Mouse (Mus musculus) T-cell, adult 66 days (primary cell): ENCODE data around the gene Mprip. TPM values are rescaled to one million over a fixed set of nuclear protein-coding genes. Genes with fewer than 3 reads are reported as not detected.

ENCODE experiments used
- total RNA-seq, 2 experiments: library from RNA; stranded (reverse); gene quantifications; 3 replicates in 1 of 2; 4 replicates in 1 of 2; pipeline ENCODE4 v1.2.4; 2023

The Mprip gene
- total RNA-seq = 10 to 100 TPM; 62.3 to 62.7 TPM

DNA sequence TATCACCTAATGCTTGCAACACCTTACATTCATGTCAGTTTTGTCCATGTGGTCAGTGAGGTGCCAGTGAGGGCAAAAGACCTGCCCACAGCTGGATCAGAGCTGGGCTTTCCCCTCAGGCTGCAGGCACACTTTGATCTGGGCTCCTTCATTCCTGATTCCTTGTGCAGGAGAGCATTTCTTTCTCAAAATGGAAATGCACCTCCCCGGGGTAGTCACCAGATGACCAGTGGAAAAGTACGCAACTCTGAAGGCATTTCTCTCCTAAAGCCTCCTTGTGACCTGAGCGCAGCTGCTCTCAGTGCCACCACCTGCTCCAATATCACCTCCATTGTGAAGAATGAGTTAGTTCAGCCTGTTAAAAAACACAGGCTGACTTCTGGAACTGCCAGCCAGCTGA is at the start of gene Mprip:
Gene Mprip (plus strand): TSS at position 301 of the 400 bp plus-strand sequence.

DNA sequence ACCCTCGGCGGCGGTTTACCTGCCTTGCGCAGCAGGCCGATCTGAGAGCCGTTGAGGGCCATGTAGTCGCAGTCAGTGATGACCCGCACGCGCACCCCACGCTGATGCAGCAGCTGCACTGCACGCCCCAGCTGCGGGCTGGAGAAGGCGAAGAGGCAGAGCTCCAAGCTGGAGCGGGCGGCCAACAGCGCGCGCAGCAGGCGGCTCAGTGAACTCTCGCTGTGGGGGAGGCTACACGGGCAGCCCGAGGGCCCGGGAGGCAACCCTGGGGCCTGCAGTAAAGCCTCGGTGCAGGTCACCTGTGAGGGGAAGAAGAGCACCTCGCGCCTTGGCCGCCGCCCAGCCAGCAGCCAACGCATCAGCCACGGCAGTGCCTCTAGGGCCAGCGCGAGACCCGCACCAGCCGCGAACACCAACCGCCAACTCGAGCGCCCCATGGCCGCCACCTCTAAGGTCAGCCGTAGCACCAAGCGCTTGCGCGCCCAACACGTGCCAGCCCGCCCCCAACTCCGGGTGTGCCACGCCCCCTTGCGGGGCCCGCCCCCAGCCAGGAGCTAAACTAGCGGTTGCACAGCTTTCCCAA is 126.2 kb downstream of the Mprip start, which contains the start of gene Pld6:
Gene Pld6 (minus strand): TSS at position 447 of the 583 bp plus-strand sequence.

DNA sequence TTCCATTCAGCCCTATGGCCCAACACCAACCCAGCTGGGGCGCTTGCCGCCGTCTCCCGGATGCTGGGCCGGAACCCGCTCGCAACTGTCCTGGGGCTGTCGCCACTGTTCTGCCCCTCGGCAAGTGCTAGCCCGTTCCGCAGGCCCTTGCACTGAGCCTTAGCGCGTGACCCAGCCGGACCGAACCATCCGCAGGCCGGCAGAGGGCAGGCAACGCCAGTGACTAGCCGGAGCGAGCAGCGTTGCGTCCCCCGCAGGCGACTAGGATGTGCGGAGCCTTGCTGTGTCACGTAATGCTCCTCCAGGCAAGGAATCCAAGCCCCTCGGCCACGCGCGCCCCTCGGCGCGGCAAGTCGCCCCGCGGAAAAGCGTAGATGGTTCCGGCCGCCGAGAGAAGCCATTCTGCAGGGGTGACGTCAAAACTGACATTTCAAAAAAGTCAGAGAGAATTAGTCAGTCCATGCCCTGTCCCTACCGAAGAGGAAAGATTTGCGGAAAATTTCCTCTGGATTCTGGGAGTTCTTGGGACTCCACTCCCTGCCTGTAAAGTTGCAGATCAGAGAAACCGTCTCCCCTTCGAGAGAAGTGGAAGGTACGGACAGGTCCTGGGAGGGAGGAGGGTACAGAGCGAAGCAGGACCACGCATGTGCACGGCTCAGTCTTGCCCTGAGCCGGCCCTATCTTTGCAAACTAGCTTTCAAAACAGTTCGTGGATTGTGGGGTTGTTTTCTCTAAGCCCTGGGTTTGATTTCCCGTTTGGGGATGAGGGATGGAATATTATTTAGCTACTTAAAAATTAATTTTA is 148.8 kb downstream of the Mprip start, which contains the start of gene Flcn:
Gene Flcn (minus strand): TSS at position 347 of the 805 bp plus-strand sequence.

Other genes starting within 250 kb of the Mprip start
- 10 to 100 TPM; 11.3 to 13.4 TPM for gene Jmjd4, start 211.3 kb upstream of the Mprip start, total RNA-seq
- gene Snap47, start 210.1 kb upstream of the Mprip start, total RNA-seq = 10 to 100 TPM; 22.4 to 28.3 TPM
- 1 to 10 TPM; 3.4 to 4.4 TPM for gene Zfp867, start 188.8 kb upstream of the Mprip start, total RNA-seq
- gene Zkscan17, start 134.6 kb upstream of the Mprip start, total RNA-seq = 10 to 100 TPM; 21.7 to 27.2 TPM
- under 1 TPM; 0.36 to 0.99 TPM for gene Nlrp3, start 119.7 kb upstream of the Mprip start, total RNA-seq
- gene Olfr222, start 85.1 kb upstream of the Mprip start, total RNA-seq = not detected
- gene Olfr223, start 68.0 kb upstream of the Mprip start, total RNA-seq = not detected
- under 1 TPM in 1 of 2 experiments, not detected in 1; 0.44 TPM for gene Pld6, start 126.3 kb downstream of the Mprip start, total RNA-seq
- gene Flcn, start 148.7 kb downstream of the Mprip start, total RNA-seq = 10 to 100 TPM; 60.0 to 63.2 TPM
- 10 to 100 TPM; 12.6 to 15.5 TPM for gene Nt5m, start 178.1 kb downstream of the Mprip start, total RNA-seq
- gene Cops3, start 178.5 kb downstream of the Mprip start, total RNA-seq = 10 to 100 TPM; 73.8 to 75.5 TPM